Mouse (Mus musculus): Measurements from ENCODE around the gene Il25. TPM values are rescaled to one million over a fixed set of nuclear protein-coding genes. Genes with fewer than 3 reads are reported as not detected.

The Il25 gene
- total RNA-seq, 2 experiments from 2014 or later, result not detected

- no peak for DNase-seq (ENCODE audit: low spot score in 2 of 2)
Measured at GRCm38 (mm10) chr14:54981934-54982333, 49.4 kb downstream of the Il25 start.

Small RNA genes lying within 50 kb of the gene (microRNA-seq; reads per million reads assigned to microRNA genes)
- 0.99 to 4.9 reads per million in 2 experiments for gene Mir208a
- gene Mir208b, result 0 to 3.1 reads per million in 2 experiments

Other genes starting within 250 kb of the Il25 start
- 10 to 100 TPM; 23.4 to 24.4 TPM for gene 1700123O20Rik, start 246.5 kb upstream of the Il25 start, total RNA-seq (2021)
- gene Acin1, start 245.8 kb upstream of the Il25 start, total RNA-seq (2021), result 100 to 1,000 TPM; 196 to 207 TPM
- gene Gm29776, start 233.9 kb upstream of the Il25 start, total RNA-seq (2021), result not detected
- gene Cebpe, start 220.5 kb upstream of the Il25 start, total RNA-seq (2021), result not detected
- 10 to 100 TPM; 52.3 to 53.1 TPM for gene Slc7a8, start 150.7 kb upstream of the Il25 start, total RNA-seq (2021)
- gene Rnf212b, start 118.6 kb upstream of the Il25 start, total RNA-seq (2021), result not detected
- gene Homez, start 61.7 kb upstream of the Il25 start, total RNA-seq (2021), result 10 to 100 TPM; 22.7 to 22.8 TPM
- 10 to 100 TPM; 19.3 to 19.7 TPM for gene Ppp1r3e, start 55.1 kb upstream of the Il25 start, total RNA-seq (2021)
- gene Bcl2l2, start 49.3 kb upstream of the Il25 start, total RNA-seq (2021), result 100 to 1,000 TPM; 121 to 124 TPM
- gene Gm20521, start 49.3 kb upstream of the Il25 start, total RNA-seq (2021), result 1 to 10 TPM in 1 of 2 experiments, under 1 TPM in 1; 0.45 to 7.3 TPM
- gene Pabpn1, start 40.2 kb upstream of the Il25 start, total RNA-seq (2021), result 100 to 1,000 TPM; 227 to 252 TPM
- 100 to 1,000 TPM; 691 to 697 TPM for gene Slc22a17, start 19.6 kb upstream of the Il25 start, total RNA-seq (2021)
- 10 to 100 TPM in 1 of 2 experiments, 1 to 10 TPM in 1; 9.9 to 10.5 TPM for gene Efs, start 6.6 kb upstream of the Il25 start, total RNA-seq (2021)
- 10 to 100 TPM; 77.1 to 86.1 TPM for gene Cmtm5, start 3.6 kb downstream of the Il25 start, total RNA-seq (2021)
- 1 to 10 TPM; 3.7 to 5.0 TPM for gene Myh6, start 34.2 kb downstream of the Il25 start, total RNA-seq (2021)
- not detected for gene Gm17428, start 44.2 kb downstream of the Il25 start, total RNA-seq (2021)
- gene Myh7, start 61.9 kb downstream of the Il25 start, total RNA-seq (2021), result 10 to 100 TPM; 10.1 to 14.4 TPM
- 10 to 100 TPM; 30.2 to 32.7 TPM for gene Ngdn, start 82.8 kb downstream of the Il25 start, total RNA-seq (2021)
- gene Zfhx2, start 159.6 kb downstream of the Il25 start, total RNA-seq (2021), result 10 to 100 TPM; 52.9 to 58.5 TPM
- gene Thtpa, start 162.1 kb downstream of the Il25 start, total RNA-seq (2021), result 10 to 100 TPM; 17.8 to 18.3 TPM
- 10 to 100 TPM; 11.3 to 14.9 TPM for gene Ap1g2, start 173.9 kb downstream of the Il25 start, total RNA-seq (2021)
- gene Jph4, start 184.2 kb downstream of the Il25 start, total RNA-seq (2021), result 100 to 1,000 TPM; 423 to 433 TPM